Mouse (Mus musculus) heart, embryonic 13.5 days (tissue): ENCODE data around the gene Kalrn. TPM values are rescaled to one million over a fixed set of nuclear protein-coding genes. Genes with fewer than 3 reads are reported as not detected.
"Not testable (repeated sequence)": the region's sequence is repeated elsewhere in the genome, so short reads cannot be mapped to it uniquely, and the experiment has no call there.

Experiments used
- ATAC-seq: fragments of 200-750 bp; cut with Nextera tagmentation; 2 replicates; pipeline ENCODE4 v1.8.0; 2017; ENCODE audit warnings: moderate TSS enrichment; ENCODE audit not compliant: insufficient number of reproducible peaks, low FRiP score, low TSS enrichment; ENCODE audit errors: extremely low read depth
- H3K27ac ChIP-seq: fragments of 300-500 bp; sonication (generic); replicated peaks from 2 replicates; pipeline ENCODE4 v1.5.1; 2015; ENCODE audit warnings: moderate library complexity, mild to moderate bottlenecking, inconsistent platforms
- H3K27me3 ChIP-seq: fragments of 300-500 bp; sonication (generic); replicated peaks from 2 replicates; pipeline ENCODE4 v1.6.1; 2015; ENCODE audit warnings: mild to moderate bottlenecking, inconsistent platforms
- H3K36me3 ChIP-seq: fragments of 300-500 bp; sonication (generic); 2 replicates; pipeline ENCODE4 v1.6.1; 2015; ENCODE audit warnings: mild to moderate bottlenecking, inconsistent platforms
- H3K4me1 ChIP-seq: fragments of 300-500 bp; sonication (generic); 2 replicates; pipeline ENCODE4 v1.6.1; 2015; ENCODE audit warnings: inconsistent platforms
- H3K4me2 ChIP-seq: fragments of 300-500 bp; sonication (generic); 2 replicates; pipeline ENCODE4 v1.6.1; 2015; ENCODE audit warnings: inconsistent platforms, mild to moderate bottlenecking, moderate library complexity
- H3K4me3 ChIP-seq: fragments of 300-500 bp; sonication (generic); 2 replicates; pipeline ENCODE4 v1.5.1; 2015; ENCODE audit warnings: moderate library complexity, mild to moderate bottlenecking, inconsistent platforms
- H3K9ac ChIP-seq: fragments of 300-500 bp; sonication (generic); 2 replicates; pipeline ENCODE4 v1.6.1; 2015; ENCODE audit warnings: inconsistent platforms, mild to moderate bottlenecking, moderate library complexity
- H3K9me3 ChIP-seq: fragments of 300-500 bp; sonication (generic); 2 replicates; pipeline ENCODE4 v1.6.1; 2016; ENCODE audit warnings: inconsistent platforms
- WGBS: fragments of 180-500 bp; shearing (Covaris S2); methylation state at CpG from one replicate; pipeline ENCODE4 v1.1.7; 2015; ENCODE audit warnings: mixed read lengths; 5-methylcytosine and 5-hydroxymethylcytosine counted together
- polyA plus RNA-seq: library from polyadenylated mRNA; unstranded; fragments of >200 nt; fragmentation: Nextera tagmentation; extraction: Ambion mirVana; gene quantifications from 2 replicates; pipeline ENCODE4 v1.2.1, GENCODE M21; 2015

Kalrn gene
- polyA plus RNA-seq, 1 experiment from 2014 or later = 28.1 TPM

- peak overlapping the region; percentile 60; the same call in 1 of the 2 replicates for H3K9ac ChIP-seq
- H3K27ac ChIP-seq = peak overlapping the region; percentile 97
- H3K36me3 ChIP-seq = no peaks in the 10 kb centered on the region
- peak overlapping the region; percentile 51 for H3K4me2 ChIP-seq
- H3K9me3 ChIP-seq = no peaks in the 10 kb centered on the region
- no peaks in the 10 kb centered on the region for H3K27me3 ChIP-seq
- 22% methylated on average over 19 of the region's 19 CpGs for WGBS
- peaks cover 94% of the 10 kb centered on the region for H3K4me1 ChIP-seq
- ATAC-seq = peak; percentile 69; the same call in 1 of the 2 replicates
- no peak overlapping the region for H3K4me3 ChIP-seq
Observed at GRCm38 (mm10) chr16:34081683-34082438, 491.5 kb downstream of the Kalrn start.

GRCm38 (mm10) chr16:34081314-34081682 lies 492.0 kb downstream of the Kalrn start:
- not testable (repeated sequence) for H3K27me3 ChIP-seq, H3K36me3 ChIP-seq, H3K4me3 ChIP-seq, H3K9me3 ChIP-seq, ATAC-seq
- Histone ChIP-seq H3K9ac (peak overlapping the region; percentile 60), H3K4me2 (peak overlapping the region; percentile 51), H3K27ac (peak overlapping the region; percentile 97), H3K4me1 (peaks cover 93% of the 10 kb centered on the region)

- H3K9ac ChIP-seq = peak overlapping the region; percentile 60
- no peak for ATAC-seq
- H3K9me3 ChIP-seq = no peaks in the 10 kb centered on the region
- H3K4me3 ChIP-seq = no peak overlapping the region
- H3K36me3 ChIP-seq = no peaks in the 10 kb centered on the region
- H3K4me2 ChIP-seq = peak overlapping the region; percentile 20; the same call in 1 of the 2 replicates
- peak overlapping the region; percentile 97 for H3K27ac ChIP-seq
- peaks cover 93% of the 10 kb centered on the region for H3K4me1 ChIP-seq
- 33% methylated on average over 6 of the region's 6 CpGs for WGBS
- H3K27me3 ChIP-seq = no peaks in the 10 kb centered on the region
Observed at GRCm38 (mm10) chr16:34080818-34081217, 492.5 kb downstream of the Kalrn start.

- no peaks in the 10 kb centered on the region for H3K9me3 ChIP-seq
- peak overlapping the region; percentile 97 for H3K27ac ChIP-seq
- H3K36me3 ChIP-seq = no peaks in the 10 kb centered on the region
- H3K27me3 ChIP-seq = no peaks in the 10 kb centered on the region
- no peak overlapping the region for H3K4me3 ChIP-seq
- peak overlapping the region; percentile 63 for H3K9ac ChIP-seq
- H3K4me1 ChIP-seq = peaks cover 91% of the 10 kb centered on the region
- H3K4me2 ChIP-seq = no peak overlapping the region
- ATAC-seq = no peak
- WGBS = 30% methylated on average over 4 of the region's 4 CpGs
Observed at GRCm38 (mm10) chr16:34079511-34079910, 493.8 kb downstream of the Kalrn start.

GRCm38 (mm10) chr16:34078732-34079131 lies 494.6 kb downstream of the Kalrn start:
- peak overlapping the region; percentile 97 for H3K27ac ChIP-seq
- H3K9ac ChIP-seq = peak overlapping the region; percentile 63; the same call in 1 of the 2 replicates
- 0 out of 2 replicates have a peak overlapping the region, but pooled peaks have one; percentile 9 for H3K4me2 ChIP-seq
- no peaks in the 10 kb centered on the region for H3K27me3 ChIP-seq
- peaks cover 3% of the 10 kb centered on the region; the same call in 1 of the 2 replicates for H3K9me3 ChIP-seq
- peaks cover 3% of the 10 kb centered on the region; the same call in 1 of the 2 replicates for H3K36me3 ChIP-seq
- WGBS = 38% methylated on average over 2 of the region's 2 CpGs
- ATAC-seq = no peak
- H3K4me1 ChIP-seq = peaks cover 84% of the 10 kb centered on the region
- no peak overlapping the region for H3K4me3 ChIP-seq

- peaks cover 70% of the 10 kb centered on the region for H3K4me1 ChIP-seq
- peaks cover 7% of the 10 kb centered on the region for H3K36me3 ChIP-seq
- no peak overlapping the region for H3K4me3 ChIP-seq
- H3K4me2 ChIP-seq = no peak overlapping the region
- ATAC-seq = no peak
- no peaks in the 10 kb centered on the region for H3K27me3 ChIP-seq
- 0 out of 2 replicates have a peak overlapping the region, but pooled peaks have one; percentile 21 for H3K27ac ChIP-seq
- H3K9me3 ChIP-seq = peaks cover 5% of the 10 kb centered on the region; the same call in 1 of the 2 replicates
- 51% methylated on average over 3 of the region's 3 CpGs for WGBS
- H3K9ac ChIP-seq = no peak overlapping the region
Observed at GRCm38 (mm10) chr16:34076101-34076500, 497.2 kb downstream of the Kalrn start.

GRCm38 (mm10) chr16:34073930-34074329 lies 499.4 kb downstream of the Kalrn start:
- peaks cover 55% of the 10 kb centered on the region for H3K4me1 ChIP-seq
- peaks cover 7% of the 10 kb centered on the region for H3K36me3 ChIP-seq
- H3K27ac ChIP-seq = no peak overlapping the region
- no peak overlapping the region for H3K4me2 ChIP-seq
- no peak overlapping the region for H3K4me3 ChIP-seq
- H3K9me3 ChIP-seq = peaks cover 5% of the 10 kb centered on the region; the same call in 1 of the 2 replicates
- no peak for ATAC-seq
- WGBS = 90% methylated on average over 4 of the region's 4 CpGs
- H3K27me3 ChIP-seq = no peaks in the 10 kb centered on the region
- no peak overlapping the region for H3K9ac ChIP-seq

- Histone ChIP-seq H3K27me3 (no peaks in the 10 kb centered on the region), H3K36me3 (peaks cover 7% of the 10 kb centered on the region), H3K27ac (0 out of 2 replicates have a peak overlapping the region, but pooled peaks have one; percentile 6), H3K4me1 (peaks cover 53% of the 10 kb centered on the region), H3K9ac (no peak overlapping the region), H3K9me3 (peaks cover 5% of the 10 kb centered on the region; the same call in 1 of the 2 replicates), H3K4me2 (no peak overlapping the region), H3K4me3 (no peak overlapping the region)
- 63% methylated on average over 3 of the region's 3 CpGs for WGBS
- ATAC-seq = no peak
Observed at GRCm38 (mm10) chr16:34072136-34072535, 501.2 kb downstream of the Kalrn start.

GRCm38 (mm10) chr16:34071223-34071825 lies 502.0 kb downstream of the Kalrn start:
- H3K27ac ChIP-seq = no peak overlapping the region
- no peak for ATAC-seq
- peaks cover 5% of the 10 kb centered on the region; the same call in 1 of the 2 replicates for H3K9me3 ChIP-seq
- peaks cover 7% of the 10 kb centered on the region for H3K36me3 ChIP-seq
- H3K27me3 ChIP-seq = no peaks in the 10 kb centered on the region
- no peak overlapping the region for H3K4me2 ChIP-seq
- no peak overlapping the region for H3K4me3 ChIP-seq
- no peak overlapping the region for H3K9ac ChIP-seq
- 87% methylated on average over 3 of the region's 3 CpGs for WGBS
- H3K4me1 ChIP-seq = peaks cover 56% of the 10 kb centered on the region

- peaks cover 50% of the 10 kb centered on the region for H3K4me1 ChIP-seq
- H3K36me3 ChIP-seq = peaks cover 9% of the 10 kb centered on the region
- no peak overlapping the region for H3K4me3 ChIP-seq
- no peaks in the 10 kb centered on the region for H3K27me3 ChIP-seq
- no peak overlapping the region for H3K9ac ChIP-seq
- H3K9me3 ChIP-seq = peaks cover 5% of the 10 kb centered on the region; the same call in 1 of the 2 replicates
- 66% methylated on average over 3 of the region's 3 CpGs for WGBS
- no peak for ATAC-seq
- H3K27ac ChIP-seq = no peak overlapping the region
- no peak overlapping the region for H3K4me2 ChIP-seq
Observed at GRCm38 (mm10) chr16:34069481-34069880, 503.9 kb downstream of the Kalrn start.

GRCm38 (mm10) chr16:34066922-34067321 lies 506.4 kb downstream of the Kalrn start:
- Histone ChIP-seq H3K36me3 (peaks cover 9% of the 10 kb centered on the region), H3K4me2 (peak overlapping the region; percentile 23), H3K4me1 (peaks cover 42% of the 10 kb centered on the region), H3K27me3 (no peaks in the 10 kb centered on the region), H3K4me3 (no peak overlapping the region), H3K9ac (peak overlapping the region; percentile 73), H3K27ac (peak overlapping the region; percentile 91), H3K9me3 (no peaks in the 10 kb centered on the region)
- ATAC-seq = peak; percentile 58; the same call in 1 of the 2 replicates
